Mouse (Mus musculus) heart, postnatal 0 days (tissue): Measurements from ENCODE around the gene Bbx. TPM values are rescaled to one million over a fixed set of nuclear protein-coding genes. Genes with fewer than 3 reads are reported as not detected.

Experiments
- ATAC-seq: fragments of 200-750 bp; cut with Nextera tagmentation; 2 replicates; pipeline ENCODE4 v1.8.0; 2017; ENCODE audit warnings: low read depth, moderate number of reproducible peaks, moderate library complexity; ENCODE audit not compliant: insufficient read depth
- DNase-seq: peaks from one replicate; pipeline ENCODE4 v3.0.0-alpha.2; 2016; ENCODE audit warnings: low spot score
- H3K27ac ChIP-seq: fragments of 300-500 bp; sonication (generic); 2 replicates; pipeline ENCODE4 v1.5.1; 2014; ENCODE audit warnings: low read depth, mild to moderate bottlenecking
- H3K27me3 ChIP-seq: fragments of 300-500 bp; sonication (generic); 2 replicates; pipeline ENCODE4 v1.6.1; 2014; ENCODE audit warnings: low read length, mixed read lengths; ENCODE audit not compliant: control insufficient read depth, insufficient read depth
- H3K36me3 ChIP-seq: fragments of 300-500 bp; sonication (generic); replicated peaks from 2 replicates; pipeline ENCODE4 v1.6.1; 2014; ENCODE audit warnings: low read length, mixed read lengths; ENCODE audit not compliant: control insufficient read depth, insufficient read depth
- H3K4me1 ChIP-seq: fragments of 300-500 bp; sonication (generic); 2 replicates; pipeline ENCODE4 v1.6.1; 2014; ENCODE audit warnings: antibody characterized with exemption; ENCODE audit not compliant: control insufficient read depth, insufficient read depth
- H3K4me2 ChIP-seq: fragments of 300-500 bp; sonication (generic); 2 replicates; pipeline ENCODE4 v1.6.1; 2014; ENCODE audit warnings: low read depth, mild to moderate bottlenecking, low read length, moderate library complexity
- H3K4me3 ChIP-seq: fragments of 300-500 bp; sonication (generic); 2 replicates; pipeline ENCODE4 v1.5.1; 2014; ENCODE audit warnings: low read depth, low read length
- H3K9ac ChIP-seq: fragments of 300-500 bp; sonication (generic); replicated peaks from 2 replicates; pipeline ENCODE4 v1.6.1; 2014; ENCODE audit warnings: low read depth, low read length, mixed read lengths
- H3K9me3 ChIP-seq: fragments of 300-500 bp; sonication (generic); replicated peaks from 2 replicates; pipeline ENCODE4 v1.6.1; 2016; ENCODE audit warnings: low read length; ENCODE audit not compliant: control insufficient read depth
- CTCF ChIP-seq: IDR thresholded peaks from 2 replicates; pipeline ENCODE4 v1.5.1; 2016; ENCODE audit warnings: antibody characterized with exemption, control low read depth, low read depth
- EP300 ChIP-seq: IDR thresholded peaks from 2 replicates; pipeline ENCODE4 v1.6.1; 2016; ENCODE audit warnings: antibody characterized with exemption, low read depth
- whole genome bisulfite sequencing: fragments of 180-500 bp; shearing (Covaris S2); extraction: QIAGEN DNeasy Blood & Tissue Kit; methylation state at CpG from one replicate; pipeline ENCODE4 v1.1.7; 2014; 5-methylcytosine and 5-hydroxymethylcytosine counted together
- polyA plus RNA-seq: library from polyadenylated mRNA; unstranded; fragments of >200 nt; fragmentation: Nextera tagmentation; extraction: Ambion mirVana; gene quantifications from 2 replicates; pipeline ENCODE4 v1.2.1, GENCODE M21; 2015
- total RNA-seq: library from RNA; depleted of rRNA; stranded (reverse); fragments of >200 nt; gene quantifications from 2 replicates; pipeline ENCODE4 v1.2.3, GENCODE M21; 2014; ENCODE audit warnings: low replicate concordance; rRNA removed

Gene Bbx
- total and polyA plus RNA-seq, 2 experiments from 2014 or later = 17.4 to 20.3 TPM

GRCm38 (mm10) chr16:50160418-50161271 lies 271.5 kb downstream of the Bbx start:
- WGBS = 90% methylated on average over 11 of the region's 11 CpGs
- DNase-seq (no peak), ATAC-seq (no peak; the same call in 1 of the 2 replicates)

GRCm38 (mm10) chr16:50158546-50158945 lies 273.6 kb downstream of the Bbx start:
- Histone ChIP-seq H3K9ac (no peak overlapping the region), H3K36me3 (no peaks in the 10 kb centered on the region), H3K27me3 (no peaks in the 10 kb centered on the region), H3K27ac (no peak overlapping the region), H3K9me3 (no peaks in the 10 kb centered on the region), H3K4me3 (no peak overlapping the region), H3K4me1 (no peaks in the 10 kb centered on the region), H3K4me2 (no peak overlapping the region)
- TF ChIP-seq EP300 (no peak), CTCF (no peak)
- no peak for ATAC-seq
- WGBS = 82% methylated on average over 5 of the region's 5 CpGs
- no peak for DNase-seq

More at GRCm38 (mm10) chr16:50160418-50161271, 271.5 kb downstream of the Bbx start:
- Histone ChIP-seq H3K4me2 (no peak overlapping the region), H3K27ac (no peak overlapping the region), H3K36me3 (no peaks in the 10 kb centered on the region), H3K4me3 (no peak overlapping the region), H3K9me3 (no peaks in the 10 kb centered on the region), H3K27me3 (no peaks in the 10 kb centered on the region), H3K4me1 (no peaks in the 10 kb centered on the region), H3K9ac (no peak overlapping the region)
- TF ChIP-seq CTCF = no peak
- no peak for TF ChIP-seq EP300

- DNase-seq (no peak), ATAC-seq (no peak)
- no peaks in the 10 kb centered on the region for H3K4me1 ChIP-seq
- no peak overlapping the region for H3K9ac ChIP-seq
- H3K9me3 ChIP-seq = no peaks in the 10 kb centered on the region
- no peak overlapping the region for H3K4me3 ChIP-seq
- whole genome bisulfite sequencing = 75% methylated on average over 4 of the region's 4 CpGs
- H3K4me2 ChIP-seq = no peak overlapping the region
- H3K27me3 ChIP-seq = no peaks in the 10 kb centered on the region
- TF ChIP-seq EP300 (no peak), CTCF (no peak)
- no peak overlapping the region for H3K27ac ChIP-seq
- H3K36me3 ChIP-seq = no peaks in the 10 kb centered on the region
Measured at GRCm38 (mm10) chr16:50149606-50150005, 282.6 kb downstream of the Bbx start.

- no peak for DNase-seq
- H3K4me2 ChIP-seq = no peak overlapping the region
- WGBS = 89% methylated on average over 2 of the region's 2 CpGs
- TF ChIP-seq EP300 (no peak), CTCF (no peak)
- H3K9me3 ChIP-seq = no peaks in the 10 kb centered on the region
- H3K4me3 ChIP-seq = no peak overlapping the region
- H3K9ac ChIP-seq = no peak overlapping the region
- no peak overlapping the region for H3K27ac ChIP-seq
- no peaks in the 10 kb centered on the region for H3K4me1 ChIP-seq
- H3K27me3 ChIP-seq = no peaks in the 10 kb centered on the region
- no peaks in the 10 kb centered on the region for H3K36me3 ChIP-seq
- no peak for ATAC-seq
Measured at GRCm38 (mm10) chr16:50147900-50148299, 284.3 kb downstream of the Bbx start.

Other genes starting within 250 kb of the Bbx start
- not detected in 2 replicates for gene Ccdc54, start 158.8 kb upstream of the Bbx start, total RNA-seq
- gene Ccdc54, start 158.8 kb upstream of the Bbx start, polyA plus RNA-seq = not detected in 2 replicates